Mouse (Mus musculus) right cerebral cortex, postnatal 4 days (tissue): Measurements from ENCODE around the gene Vps13d.

ENCODE experiments used
- DNase-seq: peaks from one replicate; pipeline ENCODE4 v3.0.0-alpha.2; 2022

Vps13d gene

DNA sequence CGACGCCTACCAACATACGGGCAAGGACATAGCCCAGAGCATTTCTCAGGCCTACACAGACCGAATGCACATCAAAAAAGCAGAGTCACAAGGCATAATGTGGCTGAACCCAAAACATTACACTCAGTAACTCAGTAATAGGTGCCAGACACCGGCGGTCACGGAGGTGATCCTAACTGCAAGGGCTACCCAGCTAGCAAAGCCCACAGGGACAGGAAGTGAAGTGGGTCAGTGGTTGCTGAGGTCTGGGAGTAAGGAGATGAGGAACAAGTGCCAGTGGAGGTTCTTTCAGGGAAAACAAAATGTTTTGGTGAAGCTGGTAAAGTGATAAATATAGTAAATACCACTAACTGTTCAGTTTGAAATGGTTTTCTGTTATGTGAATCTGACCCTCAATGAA is 121.1 kb downstream of the Vps13d start:
- DNase-seq = no peak

DNA sequence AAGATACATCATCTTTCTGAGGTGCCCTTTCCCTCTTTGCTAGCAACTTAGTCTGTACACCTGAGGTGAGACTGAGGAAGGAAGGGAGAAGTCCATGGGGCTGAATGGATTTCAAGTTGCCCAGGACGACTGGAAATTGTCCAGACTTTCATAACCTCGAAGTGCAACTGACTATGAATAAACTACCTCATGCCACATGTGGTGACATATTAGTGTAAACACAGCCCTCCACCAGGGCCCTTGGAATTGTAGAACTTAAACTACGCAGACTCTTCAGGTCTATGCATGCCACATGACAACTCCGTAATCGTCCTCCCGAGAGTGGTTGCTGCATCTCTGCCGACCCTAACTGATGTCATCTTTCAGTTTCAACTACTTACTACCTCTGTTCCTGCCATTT is 122.9 kb downstream of the Vps13d start:
- no peak for DNase-seq

DNA sequence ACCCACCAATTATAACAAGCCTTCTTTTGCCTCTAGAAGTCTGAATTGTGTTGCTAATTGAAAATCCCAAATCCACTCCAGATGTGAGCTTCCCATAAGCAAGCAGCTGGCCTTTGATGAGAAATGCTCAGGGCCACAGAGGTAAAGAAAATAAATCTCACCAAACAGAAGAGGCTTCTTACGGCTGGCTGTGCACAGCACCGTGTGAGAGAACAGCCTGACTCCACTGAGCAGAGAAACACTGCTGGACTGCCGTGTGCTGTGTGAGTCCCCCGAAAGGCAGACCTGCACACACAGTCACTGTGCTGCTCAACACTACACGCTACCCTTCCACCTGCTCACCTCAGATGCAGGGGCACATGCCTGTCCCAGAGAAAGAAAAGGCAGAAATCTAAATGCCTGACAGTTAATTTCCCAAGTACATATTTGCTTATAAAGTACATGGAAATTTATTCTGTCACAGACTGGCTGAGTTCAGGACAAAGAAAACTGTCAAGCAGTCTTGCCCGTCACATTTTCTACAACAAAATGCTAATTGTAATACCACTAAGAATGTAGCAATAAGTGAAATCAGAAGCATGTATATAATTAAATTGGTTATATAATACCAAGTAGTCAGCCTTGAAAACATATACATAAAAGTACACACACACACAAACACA is 127.7 kb downstream of the Vps13d start:
- DNase-seq = no peak

DNA sequence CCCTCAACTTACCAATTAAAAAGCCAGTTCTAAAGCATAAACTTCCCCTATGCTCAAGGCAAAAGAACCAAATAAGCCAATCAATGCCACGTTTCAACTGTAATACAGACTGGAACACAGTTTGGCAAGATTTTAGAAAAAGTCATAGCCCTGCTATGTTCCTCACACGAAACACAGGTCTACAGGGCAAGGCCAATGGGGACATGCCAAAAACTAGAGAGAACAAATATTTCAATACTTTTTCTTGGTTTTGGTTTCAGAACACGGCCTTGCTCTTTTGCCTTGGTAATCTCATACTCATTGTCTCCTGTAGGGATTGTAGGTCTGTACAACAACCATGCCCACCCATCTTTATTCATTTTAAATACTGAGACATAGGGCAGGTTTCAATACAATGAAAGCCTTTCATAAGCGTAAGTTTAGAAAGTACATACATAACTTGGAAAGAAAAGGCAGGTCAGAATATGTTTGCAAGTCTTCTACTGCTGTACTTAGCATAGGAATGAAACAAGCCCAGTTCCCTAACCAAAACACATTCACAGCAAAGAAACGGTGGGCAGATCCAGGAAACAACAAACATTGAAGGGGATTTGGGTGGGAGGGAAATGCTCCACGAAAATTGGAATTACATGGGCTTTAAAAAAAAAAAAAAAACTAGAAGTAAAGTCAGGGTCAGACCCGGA is 128.3 kb downstream of the Vps13d start:
- DNase-seq = no peak

DNA sequence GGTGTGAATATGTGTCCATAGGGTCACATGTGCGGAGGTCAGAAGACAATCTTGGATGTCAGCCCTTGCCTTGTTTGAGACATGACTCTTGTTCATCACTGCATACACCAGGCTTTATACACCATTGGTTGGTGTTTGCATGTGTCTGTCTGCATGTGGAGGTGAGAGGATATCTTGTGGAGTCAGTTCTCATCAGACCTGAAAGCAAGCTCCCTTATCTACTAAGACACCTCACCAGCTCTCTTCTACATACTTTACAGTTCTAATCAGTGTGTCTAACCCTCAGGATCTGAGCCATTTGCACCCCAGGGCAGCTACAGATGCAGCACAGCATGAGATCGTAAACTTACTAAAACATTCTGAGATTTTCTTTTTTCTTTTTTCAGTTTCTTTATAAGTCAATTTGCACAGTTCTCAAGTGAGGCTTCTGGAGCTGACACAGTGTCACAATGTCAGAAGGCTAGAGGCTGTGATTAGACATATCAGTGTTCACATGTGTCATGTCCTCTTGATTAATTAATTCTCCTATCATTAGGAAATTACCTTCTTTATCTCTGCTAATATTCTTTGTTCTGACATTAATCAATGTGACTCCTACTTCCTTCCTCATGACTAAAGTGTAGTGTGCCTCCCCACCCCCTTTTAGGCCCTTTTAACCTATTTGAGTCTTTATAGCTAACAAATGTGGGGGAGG is 135.9 kb downstream of the Vps13d start:
- no peak for DNase-seq

DNA sequence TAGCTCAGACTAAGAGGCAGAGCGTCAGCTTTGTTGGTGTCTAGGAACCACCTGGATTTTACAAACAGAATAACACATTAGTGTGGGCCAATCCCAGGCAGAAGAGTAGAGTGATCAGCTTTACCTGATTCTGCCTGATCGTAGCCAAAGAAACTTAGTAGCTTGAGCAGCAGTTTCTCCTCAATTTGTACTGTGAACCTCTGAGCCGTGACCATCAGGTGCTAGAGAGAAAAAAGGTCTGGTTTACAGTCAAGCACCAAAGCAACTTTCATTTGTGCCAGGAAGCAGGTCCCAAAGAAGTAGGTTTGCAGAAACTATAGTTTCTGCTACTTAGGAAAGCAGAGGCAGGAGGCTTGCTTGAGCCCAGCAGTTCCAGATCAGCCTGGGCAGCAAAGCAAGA is 138.5 kb downstream of the Vps13d start:
- no peak for DNase-seq

DNA sequence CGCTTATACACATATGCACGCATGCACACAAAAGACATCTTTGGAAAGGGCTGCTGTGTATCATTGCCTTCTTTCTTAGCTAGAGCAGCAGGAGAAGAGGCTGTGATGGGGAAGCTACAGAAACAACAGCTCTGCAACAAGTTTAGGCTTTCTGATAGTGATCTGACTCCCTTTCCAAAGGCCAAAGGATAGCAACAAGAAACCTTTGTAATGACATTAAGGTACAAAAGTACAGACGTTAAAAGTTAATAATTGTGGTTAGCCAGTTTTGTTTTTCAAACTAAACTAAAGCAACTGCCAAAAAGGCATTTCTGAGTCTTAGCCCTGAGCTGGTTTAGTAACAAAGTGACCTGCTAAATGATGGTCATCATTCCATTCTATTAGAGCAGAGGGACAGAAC is 139.0 kb downstream of the Vps13d start:
- no peak for DNase-seq

DNA sequence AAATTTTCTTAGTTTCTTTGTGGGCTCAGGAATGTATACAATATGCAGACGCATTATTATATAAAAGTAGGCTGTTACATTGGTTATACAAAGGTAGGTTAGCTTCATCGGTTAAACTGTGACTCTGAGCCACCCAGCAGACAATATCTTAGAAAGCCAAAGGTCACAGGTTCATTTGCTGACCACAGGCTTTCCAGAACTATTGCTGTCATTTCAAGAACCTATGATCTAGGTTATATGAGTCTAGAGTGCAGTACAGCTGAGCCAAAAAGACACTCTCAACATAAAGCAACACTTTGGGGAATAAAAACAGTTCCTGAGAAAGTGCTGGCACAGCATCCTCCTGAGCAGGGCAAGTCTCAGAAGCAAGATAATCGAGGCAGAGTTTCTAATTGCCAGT is 140.4 kb downstream of the Vps13d start:
- DNase-seq = no peak

DNA sequence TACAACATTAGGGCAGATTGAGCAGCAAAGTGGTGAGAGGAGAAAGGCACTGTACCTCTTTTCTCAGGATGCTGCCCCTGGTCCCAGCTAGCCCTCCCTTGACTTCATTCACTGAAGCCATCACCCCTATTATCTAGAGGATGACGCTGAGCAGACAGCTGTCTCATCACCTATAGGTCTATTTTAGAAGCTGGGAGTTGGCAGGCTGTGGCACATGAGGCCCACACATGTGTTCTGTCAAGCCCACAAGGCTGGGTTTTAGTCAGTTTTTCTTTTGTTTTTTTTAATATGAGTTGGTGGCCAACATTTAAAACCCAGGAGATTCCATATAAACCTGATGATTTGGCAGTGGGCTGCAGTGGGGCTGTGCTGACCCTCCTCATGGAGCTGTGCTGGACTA is 142.1 kb downstream of the Vps13d start:
- DNase-seq = no peak

DNA sequence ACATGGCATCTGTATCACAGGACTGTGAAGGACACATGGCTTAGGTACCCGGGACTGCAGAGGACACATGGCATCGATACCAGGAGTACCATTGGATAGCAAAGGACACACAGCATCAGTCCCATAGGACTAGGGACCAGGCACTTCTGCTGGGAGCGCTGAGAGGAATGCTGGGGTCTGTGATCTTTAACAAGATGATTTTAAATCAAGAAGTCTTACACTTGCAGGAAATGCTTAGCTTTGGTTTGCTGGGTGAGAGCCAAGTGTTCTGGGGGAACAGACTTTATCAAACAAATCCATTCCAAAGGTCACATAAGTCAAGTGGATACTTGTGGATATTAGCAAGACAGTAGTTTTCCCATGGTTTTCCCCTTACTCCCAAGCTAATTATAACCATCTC is 142.5 kb downstream of the Vps13d start:
- no peak for DNase-seq

DNA sequence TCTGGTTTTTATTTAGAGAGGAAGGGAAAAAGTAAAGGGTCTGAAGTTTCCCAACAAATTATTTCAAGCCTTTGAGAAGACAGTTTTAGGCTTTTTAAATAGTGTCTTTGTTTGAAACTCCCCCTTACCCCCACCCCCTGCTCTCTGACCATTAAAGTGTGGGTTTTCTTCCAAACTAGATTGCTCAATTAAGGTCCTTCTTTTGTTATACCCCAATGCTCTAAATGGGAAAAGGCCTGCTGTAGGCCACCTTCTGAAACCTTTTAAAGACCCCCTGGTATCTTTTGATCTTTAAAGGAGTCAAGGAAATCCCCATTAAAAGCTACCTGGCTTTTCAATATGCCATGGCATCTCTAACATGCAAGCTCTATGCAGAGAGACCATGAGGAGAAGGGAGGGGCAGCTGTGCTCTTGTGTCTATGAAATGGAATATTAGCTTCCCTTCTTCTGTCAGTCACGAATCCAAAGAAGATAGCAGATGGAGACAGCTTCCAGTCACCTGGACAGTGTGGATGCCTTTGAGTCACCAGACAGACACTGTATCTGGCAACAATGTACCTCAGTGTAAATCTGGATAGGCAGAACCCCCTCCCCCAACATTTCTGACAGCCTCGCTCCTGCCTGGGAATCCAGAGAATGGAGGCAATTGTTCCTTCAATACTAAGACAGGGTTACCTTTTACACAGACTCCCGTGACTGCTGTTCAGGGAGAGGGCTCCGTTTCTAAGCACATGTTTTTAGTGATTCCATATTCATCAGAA is 143.4 kb downstream of the Vps13d start:
- DNase-seq = no peak

DNA sequence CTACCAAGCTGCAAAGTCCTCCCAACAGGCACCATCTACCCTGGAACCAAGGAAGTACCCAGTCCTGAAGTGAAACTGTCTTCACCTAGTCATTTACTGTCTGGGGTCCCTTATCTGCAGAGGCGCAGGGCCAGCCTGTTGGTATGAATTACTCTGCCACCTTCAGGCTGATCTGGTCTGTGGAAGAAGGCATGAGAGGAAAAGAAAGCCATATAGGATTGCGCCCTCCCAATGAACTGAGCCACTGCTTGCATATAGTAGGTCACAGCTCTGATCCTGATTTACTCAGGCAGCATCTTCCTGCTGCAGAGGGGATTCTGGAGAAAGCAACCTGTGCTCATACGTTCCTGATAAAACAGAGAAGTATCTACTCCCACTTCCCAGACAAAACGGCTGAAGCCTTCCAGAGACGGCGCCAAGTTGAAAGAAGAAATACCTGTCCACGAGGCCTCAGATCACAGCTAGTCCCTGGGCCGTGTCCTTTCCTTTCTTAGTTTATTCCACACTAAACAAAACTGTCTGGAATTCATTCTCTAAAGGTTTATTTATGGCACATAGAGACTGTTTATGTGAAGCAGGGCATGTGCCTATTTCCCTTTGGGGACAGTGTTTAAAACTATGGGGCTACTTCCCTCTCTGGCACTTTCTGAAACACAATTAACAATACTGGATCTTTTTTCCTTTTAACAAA is 144.1 kb downstream of the Vps13d start:
- DNase-seq = peak; percentile 17

DNA sequence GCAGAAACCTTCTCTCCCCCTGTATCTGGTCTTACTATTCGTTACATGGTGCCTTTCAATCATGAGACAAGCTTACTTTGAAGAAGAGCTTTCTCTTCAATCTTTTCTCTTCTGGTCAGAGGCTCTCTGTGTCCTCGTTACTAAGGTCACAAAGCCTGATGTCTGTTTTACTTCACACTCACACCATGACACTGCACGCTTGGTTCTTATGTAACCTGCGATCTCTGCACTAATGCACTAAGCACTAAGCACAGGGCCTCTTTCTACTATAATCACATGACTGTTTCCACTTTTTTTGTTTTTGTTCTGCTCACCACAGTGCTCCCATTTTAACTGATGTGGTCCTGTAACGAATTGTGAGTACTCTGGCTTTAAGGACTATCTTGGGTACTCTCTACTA is 146.8 kb downstream of the Vps13d start:
- DNase-seq = no peak

DNA sequence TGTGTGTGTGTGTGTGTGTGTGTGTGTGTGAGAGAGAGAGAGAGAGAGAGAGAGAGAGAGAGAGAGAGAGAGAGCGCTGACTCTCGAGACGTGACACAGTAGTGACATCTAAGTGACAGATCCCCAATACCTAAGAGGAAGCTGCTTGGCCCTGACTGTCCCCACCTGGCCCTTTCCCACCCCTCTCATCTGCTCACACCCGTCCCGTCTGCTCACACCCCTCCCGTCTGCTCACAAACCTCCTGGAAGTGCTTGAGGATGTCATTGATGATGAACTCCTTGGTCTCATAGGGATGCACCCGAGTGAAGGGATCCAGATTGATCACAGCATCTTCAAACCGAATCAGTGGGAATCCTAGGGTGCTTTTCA is 148.8 kb downstream of the Vps13d start:
- no peak for DNase-seq

DNA sequence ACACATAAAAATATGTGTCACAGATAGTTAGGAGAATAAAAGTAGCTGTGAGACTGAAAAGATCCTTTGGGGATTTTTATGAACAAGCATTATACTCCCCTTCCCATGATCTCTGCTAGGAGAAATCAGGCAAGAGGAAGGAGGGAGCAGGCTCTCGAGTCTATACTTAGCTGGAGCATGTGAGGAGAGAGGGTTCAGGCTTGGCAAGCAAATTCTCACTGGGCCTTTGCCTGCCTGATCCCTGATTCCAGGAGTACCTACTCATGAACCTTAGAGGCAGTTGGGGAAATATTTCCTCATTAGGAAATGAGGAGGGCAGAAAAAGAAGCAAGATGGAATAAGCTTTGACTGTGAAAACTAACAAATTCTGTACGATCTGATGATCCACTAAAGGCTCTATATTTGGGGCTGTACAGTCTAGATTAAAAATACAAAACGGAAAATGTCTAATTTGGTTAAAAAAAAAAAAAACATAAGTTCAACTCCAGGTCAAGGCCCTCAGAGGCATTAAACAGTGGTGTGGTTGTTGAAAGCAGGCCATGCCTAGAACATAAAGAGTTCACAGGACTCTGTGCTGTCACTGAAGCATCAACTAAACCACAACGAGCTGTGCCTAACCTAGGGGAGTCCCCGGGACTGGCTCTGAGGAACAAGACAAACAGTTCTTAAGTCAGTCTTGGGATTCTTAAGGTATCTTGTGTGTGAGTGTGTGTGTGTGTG is 149.3 kb downstream of the Vps13d start:
- DNase-seq = no peak

DNA sequence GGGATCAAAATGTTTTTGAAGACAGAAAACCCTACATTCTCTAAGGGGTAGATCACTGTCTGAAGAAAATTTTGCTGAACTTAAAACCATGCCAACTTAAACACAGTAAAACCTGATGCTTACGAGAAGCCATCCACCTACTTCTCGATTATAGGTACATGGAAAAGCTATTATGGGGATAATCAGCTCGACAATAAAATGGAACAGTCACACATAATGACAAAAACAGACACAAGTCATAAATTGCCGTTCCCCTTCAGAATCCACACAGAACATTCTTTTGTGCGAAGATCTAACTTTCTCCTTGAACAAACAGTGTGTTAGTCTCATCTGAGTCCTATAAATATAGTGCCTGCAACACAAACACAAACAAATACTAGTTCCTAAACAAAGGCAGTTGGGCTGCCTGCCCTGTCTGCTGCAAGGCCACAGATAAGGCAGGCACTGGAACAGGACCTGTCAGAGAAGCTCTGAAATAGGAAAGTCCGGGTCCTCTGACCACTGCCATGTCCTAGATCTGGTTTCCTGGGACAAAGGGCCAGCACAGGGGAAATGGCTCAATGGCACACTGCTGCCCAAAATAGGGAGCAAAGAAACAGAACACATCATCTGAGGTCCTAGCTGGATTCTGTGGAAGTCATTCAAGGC is 153.5 kb downstream of the Vps13d start:
- DNase-seq = no peak

DNA sequence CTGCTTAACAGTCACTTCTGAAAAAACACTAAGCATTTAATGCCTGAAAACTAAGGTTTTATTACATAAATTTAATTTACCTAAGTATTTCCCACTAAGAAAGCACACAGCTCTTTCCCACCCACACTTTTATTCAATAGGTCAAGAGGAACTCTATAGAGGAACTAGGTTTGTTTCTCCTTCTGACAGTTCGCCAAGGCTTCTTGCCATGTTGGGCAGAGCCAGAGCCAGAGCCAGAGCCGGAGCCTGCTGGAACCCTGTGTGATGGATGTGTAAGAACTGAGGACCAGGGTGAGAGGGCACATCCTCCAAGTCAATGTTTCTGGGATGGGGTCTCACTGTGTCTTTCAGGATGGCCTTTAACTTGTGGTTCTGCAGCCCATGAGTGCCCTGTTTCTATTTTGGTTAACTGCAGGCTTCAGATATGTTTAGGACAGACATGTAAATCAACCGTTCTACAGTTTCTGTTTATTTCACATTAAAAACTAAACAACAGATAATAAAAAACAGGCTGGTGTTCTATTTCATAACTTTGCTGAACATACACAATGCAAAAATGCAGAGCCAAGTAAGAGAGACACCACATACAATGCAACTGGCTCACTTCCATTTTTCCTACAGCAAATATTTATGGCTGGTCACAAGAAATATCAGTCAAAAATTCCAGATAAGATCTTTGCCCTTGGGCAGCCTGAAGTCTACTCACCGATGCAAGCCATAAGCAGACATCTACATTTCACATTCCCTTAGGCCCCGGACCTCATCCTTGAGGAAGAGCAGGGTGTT is 157.0 kb downstream of the Vps13d start:
- no peak for DNase-seq

DNA sequence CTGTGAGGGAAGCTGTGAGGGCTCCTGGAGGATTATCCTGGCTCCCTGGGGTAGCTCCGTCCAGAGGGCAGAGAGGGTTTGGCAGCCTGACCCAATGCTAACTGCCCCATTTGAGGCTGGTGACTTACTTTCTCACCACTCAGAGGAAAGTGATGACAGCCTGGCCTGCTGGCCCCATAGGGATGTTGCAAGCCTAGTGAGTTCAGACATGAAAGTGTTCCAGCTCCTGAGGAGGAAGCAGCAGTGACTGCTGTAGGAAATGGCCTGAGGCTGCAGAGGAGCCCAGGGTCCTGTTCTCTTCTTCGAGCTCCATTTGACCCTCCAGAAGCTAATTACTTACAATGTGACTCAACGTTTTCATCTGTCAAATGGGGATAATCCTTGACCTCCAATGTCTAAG is 157.8 kb downstream of the Vps13d start:
- DNase-seq = no peak

DNA sequence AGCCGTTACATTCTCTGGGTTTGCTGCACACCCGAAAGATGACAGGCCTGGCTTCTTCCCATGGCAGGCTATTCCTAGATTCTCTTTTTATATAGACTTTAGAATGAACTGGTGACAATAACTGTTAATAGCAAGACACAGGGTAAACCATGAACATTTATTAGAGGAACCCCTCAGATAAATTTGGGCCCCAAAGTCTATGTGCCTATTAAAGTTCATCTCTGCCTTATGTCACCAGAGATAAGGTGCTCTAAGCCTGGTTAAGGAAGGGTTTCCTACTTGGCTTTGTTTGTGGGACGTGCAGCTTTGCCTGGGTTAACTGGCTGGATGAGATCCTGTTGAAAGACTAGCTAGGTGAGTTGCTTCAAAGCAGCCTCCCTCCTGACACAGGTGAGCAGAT is 159.4 kb downstream of the Vps13d start:
- no peak for DNase-seq

DNA sequence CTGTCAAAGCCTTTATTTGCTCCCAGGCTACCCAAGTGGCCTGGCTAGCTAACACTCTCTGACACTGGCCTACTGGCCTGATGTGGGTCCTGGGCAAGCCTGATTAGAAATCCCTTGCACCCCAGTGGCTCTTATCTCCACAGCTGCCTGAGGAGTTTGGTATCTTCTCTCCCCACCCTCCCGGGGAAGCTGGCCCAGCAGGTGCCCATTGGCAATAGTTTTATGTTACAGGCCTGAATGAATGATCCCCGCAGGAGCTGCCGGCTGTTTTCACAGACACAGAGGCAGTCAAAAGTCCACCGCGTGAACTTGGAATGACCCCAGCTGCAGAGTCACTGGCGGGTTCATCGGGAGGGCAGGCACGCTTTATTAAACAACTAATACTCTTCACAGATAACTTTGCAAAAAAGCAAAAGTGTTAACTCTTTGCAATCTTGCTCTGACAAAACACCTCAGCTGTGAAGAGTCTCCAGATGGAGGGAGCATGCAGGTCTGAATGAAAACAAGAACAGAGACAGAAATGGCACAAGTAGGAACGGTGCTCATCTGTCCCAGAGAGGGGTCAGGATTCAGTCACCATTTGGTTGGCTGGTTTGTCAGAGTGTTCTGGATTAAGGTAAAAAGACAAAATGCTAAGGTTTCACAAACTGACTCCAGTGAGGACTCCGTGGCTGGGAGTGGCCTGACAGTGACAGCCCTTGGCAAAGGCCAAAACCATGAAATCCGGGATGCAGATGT is 160.1 kb downstream of the Vps13d start:
- no peak for DNase-seq
